Mouse (Mus musculus) C2C12 (cell line): ENCODE measurements at regions not wholly inside any gene's neighbourhood (a gene's known extent, or its start where the extent isn't known, plus 50 kb on each side); places are given as distances from the start of the nearest gene placed in this dataset.

Experiments
- CEBPB ChIP-seq: IDR thresholded peaks from one replicate; pipeline ENCODE4 v1.6.1; 2011; ENCODE audit warnings: low read depth, mild to moderate bottlenecking, control low read depth, moderate library complexity
- CTCF ChIP-seq: IDR thresholded peaks from one replicate; pipeline ENCODE4 v1.5.1; 2011; ENCODE audit not compliant: control insufficient read depth, insufficient read depth, insufficient read length
- FOSL1 ChIP-seq: IDR thresholded peaks from one replicate; pipeline ENCODE4 v1.8.0; 2011; ENCODE audit warnings: mild to moderate bottlenecking, low read length; ENCODE audit not compliant: poor library complexity, insufficient read depth, severe bottlenecking
- MAX ChIP-seq: IDR thresholded peaks from one replicate; pipeline ENCODE4 v1.6.1; 2011; ENCODE audit warnings: mild to moderate bottlenecking, control low read depth
- MYOD1 ChIP-seq: IDR thresholded peaks from one replicate; pipeline ENCODE4 v1.6.1; 2011; ENCODE audit warnings: low read depth; ENCODE audit not compliant: control insufficient read depth, insufficient read length
- MYOG ChIP-seq: IDR thresholded peaks from one replicate; pipeline ENCODE4 v1.6.1; 2011; ENCODE audit not compliant: control insufficient read depth, insufficient read length; ENCODE audit errors: extremely low read depth
- USF1 ChIP-seq: IDR thresholded peaks from one replicate; pipeline ENCODE4 v1.6.1; 2011; ENCODE audit warnings: low read depth, mild to moderate bottlenecking, control low read depth, moderate library complexity

GRCm38 (mm10) chr14:103949950-103950349 is 105.7 kb upstream of the Ednrb start:
- TF ChIP-seq CTCF: no peak
- no peak for TF ChIP-seq MYOD1
- TF ChIP-seq CEBPB: no peak
- TF ChIP-seq MAX: no peak
- TF ChIP-seq USF1: no peak
- no peak for TF ChIP-seq MYOG
- no peak for TF ChIP-seq FOSL1
